Comparison of ENCODE assay signal across 11 mouse cellular contexts in genomic region chr8:83656484-83657246, GRCm38 (mm10). TPM values are rescaled to one million over a fixed set of nuclear protein-coding genes. Genes with fewer than 3 reads are reported as not detected.
DNase-seq lines count a peak whose midpoint lies in the region; ATAC-seq and TF ChIP-seq lines count a peak whose summit lies in the region.
"Had no signal": no experiment of that assay in that cellular context is flagged by ENCODE, and none has a peak within 500 bp of the region (broad histone marks: within the 10 kb centered on the region; RNA-seq: fewer than 3 reads in every experiment).

No protein-coding gene starts in this region.

- no peak for ATAC-seq in midbrain, postnatal 0 days (ENCODE audit: low FRiP score)
- ATAC-seq in midbrain, embryonic 15.5 days (replicated peaks), result no peak
- ATAC-seq in megakaryocyte progenitor cell, adult 5-6 weeks (replicated peaks; ENCODE audit: poor library complexity), result peak; percentile 27; the same call in 1 of the 2 replicates
- ATAC-seq in cerebellum, adult (ENCODE audit: insufficient number of reproducible peaks, low FRiP score, low TSS enrichment), result no peak

- WGBS in midbrain, postnatal 0 days, result 82% methylated on average over 13 of the region's 13 CpGs
- WGBS in midbrain, embryonic 15.5 days, result 82% methylated on average over 13 of the region's 13 CpGs
- WGBS in liver, adult 2 months, result 70% methylated on average over 13 of the region's 13 CpGs

- no peak overlapping the region for H3K27ac ChIP-seq in midbrain, postnatal 0 days (ENCODE audit: low read depth, low read length)
- H3K27ac ChIP-seq in midbrain, embryonic 15.5 days, result no peak overlapping the region
- peak overlapping the region; percentile 58 for H3K27ac ChIP-seq in liver, adult 2 months (replicated peaks; ENCODE audit: insufficient read depth, low read depth, low read length)
- H3K27ac ChIP-seq: limb, embryonic 13.5 days; neural tube, embryonic 12.5 days had no signal

- H3K9ac ChIP-seq in midbrain, postnatal 0 days (replicated peaks; ENCODE audit: low read length, poor library complexity, severe bottlenecking), result no peak overlapping the region
- no peak overlapping the region for H3K9ac ChIP-seq in midbrain, embryonic 15.5 days
- H3K9ac ChIP-seq in liver, adult 2 months (ENCODE audit: low read depth, low read length), result no peak overlapping the region
- H3K9ac ChIP-seq: limb, embryonic 13.5 days; neural tube, embryonic 12.5 days had no signal

- H3K4me1 ChIP-seq in midbrain, postnatal 0 days (ENCODE audit: insufficient read depth, low read length), result peaks cover 9% of the 10 kb centered on the region; the same call in 1 of the 2 replicates
- H3K4me1 ChIP-seq in midbrain, embryonic 15.5 days, result peaks cover 38% of the 10 kb centered on the region
- peaks cover 5% of the 10 kb centered on the region for H3K4me1 ChIP-seq in liver, adult 2 months (ENCODE audit: control insufficient read depth, insufficient read depth, low read length)

- H3K4me3 ChIP-seq in midbrain, postnatal 0 days (ENCODE audit: low read depth, low read length), result no peak overlapping the region
- H3K4me3 ChIP-seq in midbrain, embryonic 15.5 days, result no peak overlapping the region
- no peak overlapping the region for H3K4me3 ChIP-seq in liver, adult 2 months (ENCODE audit: insufficient read depth, low read depth, low read length)
- H3K4me3 ChIP-seq: limb, embryonic 13.5 days; neural tube, embryonic 12.5 days had no signal

- DNase-seq in heart, adult 11 months, result peak; percentile 97
- DNase-seq in heart, postnatal 4 days, result no peak
- DNase-seq in midbrain, postnatal 0 days (ENCODE audit: low spot score), result no peak
- DNase-seq in liver, adult 2 months (ENCODE audit: extremely low read depth, low read depth, low spot score), result peak; percentile 29
- DNase-seq in right cerebral cortex, postnatal 14 days, result no peak
- DNase-seq: adrenal gland, adult 8-10 months had no signal

- no peaks in the 10 kb centered on the region for H3K36me3 ChIP-seq in midbrain, postnatal 0 days (ENCODE audit: insufficient read depth, low read length)
- no peaks in the 10 kb centered on the region for H3K36me3 ChIP-seq in midbrain, embryonic 15.5 days (replicated peaks)
- no peaks in the 10 kb centered on the region for H3K36me3 ChIP-seq in liver, adult 2 months (ENCODE audit: control insufficient read depth, insufficient read depth, low read length)

- peak; percentile 39 for TF ChIP-seq CTCF in midbrain, postnatal 0 days (IDR thresholded peaks at IDR 0.05)
- TF ChIP-seq CTCF in liver, adult 2 months (IDR thresholded peaks at IDR 0.05; ENCODE audit: low read depth, low read length), result peak; percentile 36; the same call in 1 of the 2 replicates

- no peaks in the 10 kb centered on the region for H3K79me2 ChIP-seq in liver, adult 2 months (ENCODE audit: control insufficient read depth, insufficient read depth, low read length)

- H3K4me2 ChIP-seq in midbrain, postnatal 0 days (ENCODE audit: low read depth, low read length, poor library complexity, severe bottlenecking), result no peak overlapping the region
- H3K4me2 ChIP-seq in midbrain, embryonic 15.5 days, result no peak overlapping the region
- H3K4me2 ChIP-seq: limb, embryonic 13.5 days; neural tube, embryonic 12.5 days had no signal

- no peak for TF ChIP-seq POLR2A in liver, adult 2 months (IDR thresholded peaks at IDR 0.05; ENCODE audit: extremely low read depth, insufficient read depth, low read length)

- H3K9me3 ChIP-seq in midbrain, postnatal 0 days (ENCODE audit: low read length), result no peaks in the 10 kb centered on the region
- no peaks in the 10 kb centered on the region for H3K9me3 ChIP-seq in midbrain, embryonic 15.5 days
- H3K9me3 ChIP-seq: limb, embryonic 13.5 days; neural tube, embryonic 12.5 days had no signal

- H3K27me3 ChIP-seq in midbrain, postnatal 0 days (ENCODE audit: insufficient read depth, low read length), result no peaks in the 10 kb centered on the region
- H3K27me3 ChIP-seq in midbrain, embryonic 15.5 days (replicated peaks), result no peaks in the 10 kb centered on the region
- no peaks in the 10 kb centered on the region for H3K27me3 ChIP-seq in liver, adult 2 months (ENCODE audit: control insufficient read depth, insufficient read depth, low read length)
- H3K27me3 ChIP-seq: limb, embryonic 13.5 days; neural tube, embryonic 12.5 days had no signal

RNA-seq across cellular contexts. Expression of gene Gipc1, which starts 4.2 kb away (rescaled TPM):
- total RNA-seq in heart, postnatal 4 days (2021), result 10 to 100 TPM; 61.9 to 64.2 TPM
- total RNA-seq in midbrain, postnatal 0 days (2014; rRNA removed), result 72.3 and 74.2 TPM in 2 replicates
- polyA plus RNA-seq in midbrain, postnatal 0 days (2015; fragmentation: Nextera tagmentation; extraction: Ambion mirVana), result 108 and 111 TPM in 2 replicates
- polyA plus RNA-seq in midbrain, embryonic 15.5 days (2015; fragmentation: Nextera tagmentation; extraction: Ambion mirVana), result 128 and 132 TPM in 2 replicates
- total RNA-seq in liver, adult 2 months (2014; rRNA removed), result 12.6 and 14.6 TPM in 2 replicates
- 14.5 and 15.7 TPM in 2 replicates for polyA plus RNA-seq in liver, adult 2 months (2012; rRNA removed)
- total RNA-seq in megakaryocyte progenitor cell, adult 5-6 weeks (2015), result 14.7 and 19.0 TPM in 2 replicates
- total RNA-seq in megakaryocyte progenitor cell, adult 5-6 weeks (2017), result 14.3 and 17.8 TPM in 2 replicates

RNA-seq across cellular contexts. Expression of gene Ptger1, which starts 9.8 kb away (rescaled TPM):
- 1 to 10 TPM in 1 of 2 experiments, under 1 TPM in 1; 0.33 to 1.1 TPM for total RNA-seq in heart, postnatal 4 days (2021)
- 0.55 and 0.85 TPM in 2 replicates for total RNA-seq in midbrain, postnatal 0 days (2014; rRNA removed)
- 0.27 and 0.36 TPM in 2 replicates for polyA plus RNA-seq in midbrain, postnatal 0 days (2015; fragmentation: Nextera tagmentation; extraction: Ambion mirVana)
- polyA plus RNA-seq in midbrain, embryonic 15.5 days (2015; fragmentation: Nextera tagmentation; extraction: Ambion mirVana), result 0.92 and 1.7 TPM in 2 replicates
- total RNA-seq in liver, adult 2 months (2014; rRNA removed), result under 0.01 and 0.20 TPM in 2 replicates
- polyA plus RNA-seq in liver, adult 2 months (2012; rRNA removed), result 0.11 and 0.20 TPM in 2 replicates
- 0.10 TPM in 1 of 2 replicates, not detected in the other for total RNA-seq in megakaryocyte progenitor cell, adult 5-6 weeks (2015)
- 0.87 and 1.6 TPM in 2 replicates for total RNA-seq in megakaryocyte progenitor cell, adult 5-6 weeks (2017)

RNA-seq across cellular contexts. Expression of gene Pkn1, which starts 42.3 kb away (rescaled TPM):
- total RNA-seq in heart, postnatal 4 days (2021), result 10 to 100 TPM; 52.7 to 53.4 TPM
- 63.9 and 71.2 TPM in 2 replicates for total RNA-seq in midbrain, postnatal 0 days (2014; rRNA removed)
- 21.3 and 21.7 TPM in 2 replicates for polyA plus RNA-seq in midbrain, postnatal 0 days (2015; fragmentation: Nextera tagmentation; extraction: Ambion mirVana)
- 31.7 and 31.9 TPM in 2 replicates for polyA plus RNA-seq in midbrain, embryonic 15.5 days (2015; fragmentation: Nextera tagmentation; extraction: Ambion mirVana)
- 17.3 and 20.1 TPM in 2 replicates for total RNA-seq in liver, adult 2 months (2014; rRNA removed)
- 18.0 and 28.8 TPM in 2 replicates for polyA plus RNA-seq in liver, adult 2 months (2012; rRNA removed)
- 31.5 and 31.6 TPM in 2 replicates for total RNA-seq in megakaryocyte progenitor cell, adult 5-6 weeks (2015)
- total RNA-seq in megakaryocyte progenitor cell, adult 5-6 weeks (2017), result 62.5 and 78.8 TPM in 2 replicates

RNA-seq across cellular contexts. Expression of gene Dnajb1, which starts 48.7 kb away (rescaled TPM):
- total RNA-seq in heart, postnatal 4 days (2021), result 10 to 100 TPM; 21.3 to 22.8 TPM
- 41.0 and 43.3 TPM in 2 replicates for total RNA-seq in midbrain, postnatal 0 days (2014; rRNA removed)
- 60.3 and 72.4 TPM in 2 replicates for polyA plus RNA-seq in midbrain, postnatal 0 days (2015; fragmentation: Nextera tagmentation; extraction: Ambion mirVana)
- 65.2 and 65.5 TPM in 2 replicates for polyA plus RNA-seq in midbrain, embryonic 15.5 days (2015; fragmentation: Nextera tagmentation; extraction: Ambion mirVana)
- 8.3 and 12.4 TPM in 2 replicates for total RNA-seq in liver, adult 2 months (2014; rRNA removed)
- polyA plus RNA-seq in liver, adult 2 months (2012; rRNA removed), result 17.0 and 18.2 TPM in 2 replicates
- 45.5 and 47.6 TPM in 2 replicates for total RNA-seq in megakaryocyte progenitor cell, adult 5-6 weeks (2015)
- 26.2 and 28.0 TPM in 2 replicates for total RNA-seq in megakaryocyte progenitor cell, adult 5-6 weeks (2017)

RNA-seq across cellular contexts. Expression of gene Tecr, which starts 48.9 kb away (rescaled TPM):
- total RNA-seq in heart, postnatal 4 days (2021), result 100 to 1,000 TPM; 162 to 169 TPM
- total RNA-seq in midbrain, postnatal 0 days (2014; rRNA removed), result 1,134 and 1,270 TPM in 2 replicates
- polyA plus RNA-seq in midbrain, postnatal 0 days (2015; fragmentation: Nextera tagmentation; extraction: Ambion mirVana), result 1,433 and 1,533 TPM in 2 replicates
- polyA plus RNA-seq in midbrain, embryonic 15.5 days (2015; fragmentation: Nextera tagmentation; extraction: Ambion mirVana), result 1,118 and 1,124 TPM in 2 replicates
- 108 and 130 TPM in 2 replicates for total RNA-seq in liver, adult 2 months (2014; rRNA removed)
- polyA plus RNA-seq in liver, adult 2 months (2012; rRNA removed), result 647 and 677 TPM in 2 replicates
- 363 and 424 TPM in 2 replicates for total RNA-seq in megakaryocyte progenitor cell, adult 5-6 weeks (2015)
- total RNA-seq in megakaryocyte progenitor cell, adult 5-6 weeks (2017), result 324 and 345 TPM in 2 replicates

Comparison
In these comparisons a context has a peak if more than half of its experiments do, and no peak if none do; other contexts are left out.
1. DNase-seq: peak in heart, adult 11 months (single experiment) and liver, adult 2 months (single experiment); none in heart, postnatal 4 days (single experiment), midbrain, postnatal 0 days (single experiment) and right cerebral cortex, postnatal 14 days (single experiment).